Mouse (Mus musculus): ENCODE results near the gene Spata17. TPM values are rescaled to one million over a fixed set of nuclear protein-coding genes. Genes with fewer than 3 reads are reported as not detected.

The Spata17 gene
- polyA plus RNA-seq, 1 experiment from 2014 or later, result 1.2 TPM

GRCm38 (mm10) chr1:187053862-187054261 lies 161.4 kb downstream of the Spata17 start:
- no peak for ATAC-seq (ENCODE audit: low FRiP score)
- H3K4me2 ChIP-seq, result no peak overlapping the region
- H3K9ac ChIP-seq, result no peak overlapping the region
- 88% methylated on average over 3 of the region's 3 CpGs for WGBS
- no peaks in the 10 kb centered on the region for H3K36me3 ChIP-seq (replicated peaks)
- H3K4me3 ChIP-seq (replicated peaks), result no peak overlapping the region
- H3K4me1 ChIP-seq, result no peaks in the 10 kb centered on the region
- H3K27me3 ChIP-seq, result no peaks in the 10 kb centered on the region
- H3K9me3 ChIP-seq, result no peaks in the 10 kb centered on the region
- no peak overlapping the region for H3K27ac ChIP-seq

- 67% methylated on average over 5 of the region's 5 CpGs for WGBS
- ATAC-seq (ENCODE audit: low FRiP score), result no peak
- Histone ChIP-seq H3K4me2 (no peak overlapping the region), H3K4me3 (replicated peaks) (no peak overlapping the region), H3K9ac (no peak overlapping the region), H3K27me3 (no peaks in the 10 kb centered on the region), H3K27ac (no peak overlapping the region), H3K4me1 (no peaks in the 10 kb centered on the region), H3K36me3 (replicated peaks) (no peaks in the 10 kb centered on the region), H3K9me3 (no peaks in the 10 kb centered on the region)
Measured at GRCm38 (mm10) chr1:187052532-187052931, 162.7 kb downstream of the Spata17 start.

DNA sequence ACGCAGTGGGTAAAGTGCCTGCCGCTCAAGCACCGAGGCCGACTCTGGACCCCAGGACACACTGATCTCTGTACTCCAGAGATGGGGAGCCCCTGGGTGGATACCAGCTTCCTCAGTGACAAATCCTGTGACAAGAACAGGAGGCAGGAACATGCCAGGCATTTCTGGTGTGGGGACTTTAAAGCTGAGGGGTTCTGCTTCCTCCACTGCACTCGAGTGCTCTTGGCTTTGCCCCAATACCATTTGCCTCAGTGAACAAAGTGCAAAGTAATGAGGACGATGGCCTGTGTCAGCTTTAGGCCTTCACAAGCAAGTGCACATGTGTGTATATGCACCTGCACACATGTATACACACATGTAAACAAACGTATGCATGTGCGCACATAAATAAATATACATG lies 164.0 kb downstream of the Spata17 start:
- H3K27me3 ChIP-seq, result no peaks in the 10 kb centered on the region
- no peak overlapping the region for H3K9ac ChIP-seq
- no peak for ATAC-seq (ENCODE audit: low FRiP score)
- H3K4me1 ChIP-seq, result no peaks in the 10 kb centered on the region
- no peak overlapping the region for H3K27ac ChIP-seq
- H3K36me3 ChIP-seq (replicated peaks), result no peaks in the 10 kb centered on the region
- no peak overlapping the region for H3K4me2 ChIP-seq
- H3K4me3 ChIP-seq (replicated peaks), result no peak overlapping the region
- no peaks in the 10 kb centered on the region for H3K9me3 ChIP-seq
- 94% methylated on average over 8 of the region's 8 CpGs for WGBS

DNA sequence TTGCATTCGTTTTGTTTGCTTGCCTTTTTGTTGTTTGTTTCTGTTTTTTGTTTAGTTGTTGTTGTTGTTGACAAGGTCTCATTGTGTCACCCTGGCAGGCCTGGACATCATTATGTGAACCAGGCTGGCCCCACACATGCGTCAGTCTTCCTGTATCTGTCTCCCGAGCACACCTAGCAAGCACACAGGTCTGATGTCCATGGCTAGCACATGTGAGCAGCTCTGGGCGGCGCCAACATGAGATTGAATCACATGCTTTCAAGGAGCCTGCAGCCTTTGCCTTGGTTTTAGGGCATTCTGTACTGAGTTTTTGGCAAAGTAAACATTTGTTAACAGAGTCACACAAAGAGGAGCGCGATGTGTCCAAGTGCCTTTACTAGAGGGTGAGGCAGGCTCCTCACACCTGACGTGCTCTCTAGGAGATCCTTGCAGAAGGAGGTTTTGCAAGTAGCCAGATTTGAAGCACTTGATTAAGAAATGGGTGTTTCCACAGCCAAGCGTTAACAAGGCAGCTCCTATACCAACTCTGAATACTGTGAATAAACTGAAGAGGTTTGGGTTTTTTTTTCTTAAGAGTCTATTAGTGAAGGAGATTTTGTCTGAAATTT lies 166.5 kb downstream of the Spata17 start:
- no peak for ATAC-seq (ENCODE audit: low FRiP score)
- Histone ChIP-seq H3K27ac (no peak overlapping the region), H3K27me3 (no peaks in the 10 kb centered on the region), H3K36me3 (replicated peaks) (no peaks in the 10 kb centered on the region), H3K9me3 (no peaks in the 10 kb centered on the region), H3K4me2 (no peak overlapping the region), H3K9ac (no peak overlapping the region), H3K4me3 (replicated peaks) (no peak overlapping the region), H3K4me1 (no peaks in the 10 kb centered on the region)
- 91% methylated on average over 9 of the region's 9 CpGs for WGBS

GRCm38 (mm10) chr1:187044726-187045125 lies 170.5 kb downstream of the Spata17 start:
- no peaks in the 10 kb centered on the region for H3K4me1 ChIP-seq
- no peaks in the 10 kb centered on the region for H3K36me3 ChIP-seq (replicated peaks)
- H3K27ac ChIP-seq, result no peak overlapping the region
- 75% methylated on average over 6 of the region's 6 CpGs for WGBS
- H3K9ac ChIP-seq, result no peak overlapping the region
- no peaks in the 10 kb centered on the region for H3K9me3 ChIP-seq
- no peak overlapping the region for H3K4me2 ChIP-seq
- no peak for ATAC-seq (ENCODE audit: low FRiP score)
- no peaks in the 10 kb centered on the region for H3K27me3 ChIP-seq
- no peak overlapping the region for H3K4me3 ChIP-seq (replicated peaks)

DNA sequence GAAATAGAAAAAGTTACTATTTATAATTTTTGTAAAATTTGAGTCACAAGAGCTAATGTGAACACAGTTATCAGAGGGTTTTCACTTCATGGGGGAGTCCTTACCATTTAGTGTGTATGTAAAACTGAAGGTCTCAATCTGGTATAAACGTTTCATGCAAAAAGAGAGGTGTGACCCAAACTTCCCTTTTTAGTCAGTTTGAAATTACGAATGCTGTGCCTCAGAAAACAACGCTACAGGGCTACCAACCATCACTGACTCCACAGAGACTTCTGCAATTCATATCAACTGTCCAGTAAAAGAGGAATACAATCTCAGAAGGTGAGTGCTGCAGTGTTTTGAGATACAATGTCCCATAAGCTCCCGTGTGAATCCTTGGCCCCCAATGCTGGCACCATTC lies 175.5 kb downstream of the Spata17 start:
- Histone ChIP-seq H3K36me3 (replicated peaks) (no peaks in the 10 kb centered on the region), H3K27me3 (no peaks in the 10 kb centered on the region)
- WGBS, result 89% methylated on average over 4 of the region's 4 CpGs

GRCm38 (mm10) chr1:187035785-187036184 lies 179.5 kb downstream of the Spata17 start:
- Histone ChIP-seq H3K4me1 (no peaks in the 10 kb centered on the region), H3K9ac (no peak overlapping the region), H3K4me2 (no peak overlapping the region), H3K36me3 (replicated peaks) (no peaks in the 10 kb centered on the region), H3K4me3 (replicated peaks) (no peak overlapping the region), H3K27ac (no peak overlapping the region), H3K9me3 (no peaks in the 10 kb centered on the region), H3K27me3 (no peaks in the 10 kb centered on the region)
- ATAC-seq (ENCODE audit: low FRiP score), result no peak
- WGBS, result 95% methylated on average over 4 of the region's 4 CpGs

More for the DNA sequence above, 175.5 kb downstream of the Spata17 start:
- Histone ChIP-seq H3K27ac (no peak overlapping the region), H3K4me1 (no peaks in the 10 kb centered on the region), H3K4me2 (no peak overlapping the region), H3K4me3 (replicated peaks) (no peak overlapping the region), H3K9ac (no peak overlapping the region), H3K9me3 (no peaks in the 10 kb centered on the region)
- ATAC-seq (ENCODE audit: low FRiP score), result no peak

GRCm38 (mm10) chr1:187031796-187032195 lies 183.5 kb downstream of the Spata17 start:
- Histone ChIP-seq H3K9ac (no peak overlapping the region), H3K36me3 (replicated peaks) (no peaks in the 10 kb centered on the region), H3K4me1 (no peaks in the 10 kb centered on the region), H3K4me2 (no peak overlapping the region), H3K9me3 (no peaks in the 10 kb centered on the region), H3K27me3 (no peaks in the 10 kb centered on the region), H3K4me3 (replicated peaks) (no peak overlapping the region), H3K27ac (no peak overlapping the region)
- ATAC-seq (ENCODE audit: low FRiP score), result peak; percentile 44; the same call in 1 of the 2 replicates
- WGBS, result 48% methylated on average over 6 of the region's 6 CpGs

DNA sequence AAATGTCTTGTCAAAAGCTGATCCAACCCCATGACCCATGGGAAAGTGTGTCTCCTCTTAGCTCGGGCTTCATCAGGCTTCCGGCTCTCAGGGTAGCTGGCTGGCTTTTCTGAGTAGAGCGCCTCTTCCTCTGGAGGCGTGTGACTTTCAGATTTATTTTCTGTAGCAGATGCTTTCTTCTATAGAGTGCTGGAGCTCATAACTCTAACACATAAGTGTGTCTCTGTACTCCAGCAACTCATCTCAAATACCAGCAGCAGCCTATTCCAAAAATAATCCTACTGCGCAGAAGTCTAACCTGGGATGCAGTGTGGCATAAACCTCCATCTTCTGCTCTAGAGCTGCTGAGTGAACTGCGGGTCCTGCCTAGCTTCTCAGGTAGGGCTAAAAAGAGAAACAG lies 186.4 kb downstream of the Spata17 start:
- Histone ChIP-seq H3K27me3 (no peaks in the 10 kb centered on the region), H3K4me1 (no peaks in the 10 kb centered on the region), H3K4me3 (replicated peaks) (no peak overlapping the region), H3K9me3 (no peaks in the 10 kb centered on the region), H3K4me2 (no peak overlapping the region), H3K9ac (no peak overlapping the region), H3K36me3 (replicated peaks) (no peaks in the 10 kb centered on the region), H3K27ac (no peak overlapping the region)
- ATAC-seq (ENCODE audit: low FRiP score), result no peak
- 96% methylated on average over 6 of the region's 6 CpGs for WGBS

GRCm38 (mm10) chr1:187020011-187020410 lies 195.3 kb downstream of the Spata17 start:
- no peak overlapping the region for H3K4me3 ChIP-seq (replicated peaks)
- ATAC-seq (ENCODE audit: low FRiP score), result no peak
- WGBS, result 87% methylated on average over 7 of the region's 7 CpGs
- no peak overlapping the region for H3K27ac ChIP-seq
- no peaks in the 10 kb centered on the region for H3K4me1 ChIP-seq
- no peak overlapping the region for H3K4me2 ChIP-seq
- no peaks in the 10 kb centered on the region for H3K27me3 ChIP-seq
- H3K9me3 ChIP-seq, result no peaks in the 10 kb centered on the region
- H3K36me3 ChIP-seq (replicated peaks), result no peaks in the 10 kb centered on the region
- H3K9ac ChIP-seq, result no peak overlapping the region

DNA sequence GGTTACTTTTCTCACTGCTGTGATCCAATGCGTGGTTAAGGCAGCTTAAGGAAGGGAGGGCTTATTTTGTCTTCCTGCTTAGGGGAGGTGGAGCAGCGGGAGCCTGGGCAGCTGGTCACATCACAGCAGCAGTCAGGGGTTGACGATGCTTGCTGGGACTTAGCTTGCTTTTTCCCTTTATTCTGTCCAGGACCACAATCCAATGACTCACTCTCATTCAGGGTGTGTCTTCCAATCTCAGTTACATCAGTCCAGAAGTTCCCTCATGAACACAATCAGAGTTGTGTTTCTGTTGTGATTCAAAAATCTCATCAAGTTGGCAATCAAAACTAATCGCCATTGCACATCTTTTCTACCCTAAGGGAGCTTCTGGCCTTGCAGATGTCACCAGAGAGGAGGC lies 199.1 kb downstream of the Spata17 start:
- no peak for ATAC-seq (ENCODE audit: low FRiP score)
- Histone ChIP-seq H3K36me3 (replicated peaks) (no peaks in the 10 kb centered on the region), H3K9ac (no peak overlapping the region), H3K27ac (no peak overlapping the region), H3K27me3 (no peaks in the 10 kb centered on the region), H3K4me2 (no peak overlapping the region), H3K9me3 (no peaks in the 10 kb centered on the region), H3K4me1 (no peaks in the 10 kb centered on the region), H3K4me3 (replicated peaks) (no peak overlapping the region)
- 50% methylated on average over 4 of the region's 4 CpGs for WGBS

- no peak overlapping the region for H3K4me3 ChIP-seq (replicated peaks)
- 83% methylated on average over 1 of the region's 1 CpGs for WGBS
Measured at GRCm38 (mm10) chr1:187015673-187016072, 199.6 kb downstream of the Spata17 start.

DNA sequence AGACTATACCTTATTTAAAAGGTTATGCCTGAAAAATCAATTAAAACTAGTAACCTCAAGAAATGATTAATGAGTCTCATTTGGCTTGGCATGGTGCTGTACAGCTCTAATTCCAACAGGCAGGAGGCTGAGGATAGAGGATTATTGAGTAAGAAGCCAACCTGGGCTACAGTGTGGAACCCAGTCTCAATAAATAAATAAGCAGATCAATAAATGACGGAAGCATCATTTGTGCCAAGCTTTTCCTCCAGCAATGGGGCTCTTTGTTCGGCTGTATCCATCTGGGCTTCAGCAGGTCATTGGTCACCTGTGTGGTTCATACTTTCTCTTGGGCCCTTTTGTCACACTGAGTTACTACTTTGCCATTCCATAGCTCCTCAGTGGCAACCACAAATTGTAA lies 201.1 kb downstream of the Spata17 start:
- H3K4me3 ChIP-seq (replicated peaks), result no peak overlapping the region
- no peak overlapping the region for H3K9ac ChIP-seq
- no peaks in the 10 kb centered on the region for H3K36me3 ChIP-seq (replicated peaks)
- ATAC-seq (ENCODE audit: low FRiP score), result no peak
- 84% methylated on average over 2 of the region's 2 CpGs for WGBS
- H3K27me3 ChIP-seq, result no peaks in the 10 kb centered on the region
- no peak overlapping the region for H3K4me2 ChIP-seq
- H3K9me3 ChIP-seq, result no peaks in the 10 kb centered on the region
- H3K27ac ChIP-seq, result no peak overlapping the region
- no peaks in the 10 kb centered on the region for H3K4me1 ChIP-seq

More at GRCm38 (mm10) chr1:187015673-187016072, 199.6 kb downstream of the Spata17 start:
- Histone ChIP-seq H3K27ac (no peak overlapping the region), H3K27me3 (no peaks in the 10 kb centered on the region), H3K36me3 (replicated peaks) (no peaks in the 10 kb centered on the region), H3K9ac (no peak overlapping the region), H3K9me3 (no peaks in the 10 kb centered on the region), H3K4me2 (no peak overlapping the region), H3K4me1 (no peaks in the 10 kb centered on the region)
- ATAC-seq (ENCODE audit: low FRiP score), result no peak
